Mouse (Mus musculus): ENCODE results near the gene Wasf2. TPM values are rescaled to one million over a fixed set of nuclear protein-coding genes. Genes with fewer than 3 reads are reported as not detected.

Wasf2 gene
- polyA plus RNA-seq, 1 experiment = 50.3 TPM

- no peak for TF ChIP-seq GATA1 (IDR thresholded peaks at IDR 0.05; ENCODE audit: low read length)
Observed at GRCm38 (mm10) chr4:133242710-133243109, 112.4 kb downstream of the Wasf2 start.

GRCm38 (mm10) chr4:133243538-133243937 lies 113.2 kb downstream of the Wasf2 start:
- no peak for TF ChIP-seq GATA1 (IDR thresholded peaks at IDR 0.05; ENCODE audit: low read length)

DNA sequence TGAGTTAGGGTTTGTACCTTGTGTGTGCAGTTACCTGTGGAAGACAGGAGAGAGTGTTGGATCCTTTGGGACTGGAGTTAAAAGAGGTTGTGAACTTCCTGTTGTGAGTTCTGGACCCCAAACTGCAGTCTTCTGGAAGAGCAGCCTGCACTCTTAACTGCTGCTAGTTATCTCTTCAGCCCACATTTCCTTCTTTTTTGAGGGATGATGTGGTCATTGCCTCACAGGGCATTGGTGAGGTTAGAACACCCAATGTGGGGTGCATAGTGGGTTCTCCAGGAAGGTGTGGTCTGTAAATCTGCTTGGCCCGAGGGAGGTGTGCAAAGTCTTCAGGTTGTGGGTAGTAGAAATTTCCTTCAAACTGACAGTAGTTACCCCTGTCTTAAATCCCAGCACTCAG lies 114.0 kb downstream of the Wasf2 start:
- no peak for TF ChIP-seq GATA1 (IDR thresholded peaks at IDR 0.05; ENCODE audit: low read length)

DNA sequence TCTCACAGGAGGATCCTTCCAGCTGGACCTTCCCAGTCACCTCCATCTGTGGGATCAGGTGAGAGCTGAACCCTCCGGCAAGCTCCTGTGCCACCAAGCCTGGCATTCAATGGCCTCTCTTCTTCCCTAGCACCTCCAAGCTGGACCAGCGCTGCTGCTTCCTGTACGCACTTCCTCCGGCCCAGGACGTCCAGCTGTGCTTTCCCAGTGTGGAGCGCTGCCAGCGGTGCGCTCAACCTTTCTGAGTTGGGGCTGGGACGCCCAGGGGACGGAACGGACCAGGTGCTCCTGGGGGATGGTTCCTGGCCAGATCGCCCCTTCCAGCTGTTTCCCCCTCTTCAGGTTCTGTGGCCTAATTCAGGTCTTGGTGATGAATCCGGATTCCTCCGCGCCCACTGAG lies 116.8 kb downstream of the Wasf2 start:
- TF ChIP-seq GATA1 (IDR thresholded peaks at IDR 0.05; ENCODE audit: low read length) = no peak

- TF ChIP-seq GATA1 (IDR thresholded peaks at IDR 0.05; ENCODE audit: low read length) = peak; percentile 95
Observed at GRCm38 (mm10) chr4:133247806-133248449, 117.6 kb downstream of the Wasf2 start.

Other genes starting within 250 kb of the Wasf2 start
- gene Stx12, start 246.0 kb upstream of the Wasf2 start, polyA plus RNA-seq (2012) = 6.6 and 7.0 TPM in 2 replicates
- 16.4 and 23.0 TPM in 2 replicates for gene Fam76a, start 207.9 kb upstream of the Wasf2 start, polyA plus RNA-seq (2012)
- not detected in 2 replicates for gene Fgr, start 156.4 kb upstream of the Wasf2 start, polyA plus RNA-seq (2012)
- 21.6 and 23.9 TPM in 2 replicates for gene Ahdc1, start 119.2 kb upstream of the Wasf2 start, polyA plus RNA-seq (2012)
- gene Cd164l2, start 81.6 kb downstream of the Wasf2 start, polyA plus RNA-seq (2012) = not detected in 2 replicates
- 0.03 TPM in 2 replicates for gene Gpr3, start 82.0 kb downstream of the Wasf2 start, polyA plus RNA-seq (2012)
- 51.8 and 51.9 TPM in 2 replicates for gene Map3k6, start 110.3 kb downstream of the Wasf2 start, polyA plus RNA-seq (2012)
- 0.10 and 0.26 TPM in 2 replicates for gene Sytl1, start 132.6 kb downstream of the Wasf2 start, polyA plus RNA-seq (2012)
- gene Tmem222, start 147.3 kb downstream of the Wasf2 start, polyA plus RNA-seq (2012) = 27.0 and 38.3 TPM in 2 replicates
- 56.5 and 63.0 TPM in 2 replicates for gene Wdtc1, start 223.0 kb downstream of the Wasf2 start, polyA plus RNA-seq (2012)
- gene Slc9a1, start 239.2 kb downstream of the Wasf2 start, polyA plus RNA-seq (2012) = 56.6 and 70.6 TPM in 2 replicates

All from G1E-ER4 (cell line).